In the genomic region with DNA sequence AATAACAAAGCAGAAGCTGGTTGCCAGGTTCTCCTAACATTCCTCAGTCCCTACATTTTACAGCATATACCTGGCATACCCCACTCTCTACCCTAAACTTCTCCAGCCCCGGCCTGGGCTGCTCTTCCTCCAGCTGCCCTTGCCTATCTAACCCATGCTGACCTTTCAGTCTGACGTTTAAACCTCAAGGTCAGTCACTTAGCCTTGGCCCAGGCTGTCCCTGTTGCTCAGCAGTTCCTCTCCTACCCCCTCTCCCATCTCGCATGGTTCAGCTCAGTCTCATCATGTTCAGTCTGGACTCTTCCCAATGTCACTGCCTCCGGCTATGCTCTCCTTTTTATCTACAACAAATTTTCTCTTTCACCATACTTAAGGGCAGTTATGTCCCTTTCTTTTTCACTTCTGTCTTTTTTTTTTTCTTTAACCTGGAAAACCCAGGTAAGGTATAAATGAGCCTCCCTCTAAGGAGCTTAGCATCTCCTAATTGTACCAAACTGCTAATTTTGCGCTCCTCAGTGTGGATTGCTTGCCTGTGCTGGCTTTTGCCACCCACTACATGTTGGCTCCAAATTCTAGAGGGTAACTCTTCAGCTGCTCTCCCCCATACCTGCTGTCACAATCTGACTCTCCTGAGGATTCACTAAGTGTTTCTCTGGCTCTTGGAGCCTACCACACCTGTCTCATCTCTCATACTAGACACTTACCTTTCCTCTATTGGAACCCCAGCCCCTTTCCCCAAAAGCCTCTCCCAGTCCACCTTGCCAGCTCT, we compare ENCODE assay signal across 23 mouse cellular contexts.
"Had no signal": no experiment of that assay in that cellular context is flagged by ENCODE, and none has a peak within 500 bp of the region (broad histone marks: within the 10 kb centered on the region; RNA-seq: fewer than 3 reads in every experiment).

No protein-coding gene starts in this region.

- H3K4me1 ChIP-seq: heart, embryonic 10.5 days; heart, embryonic 12.5 days; hindbrain, embryonic 13.5 days; hindbrain, embryonic 15.5 days; kidney, embryonic 15.5 days; limb, embryonic 13.5 days; limb, embryonic 15.5 days; liver, embryonic 12.5 days had no signal

- DNase-seq: gastrocnemius, postnatal 14 days; gastrocnemius, postnatal 36 days; heart, adult 18-20 months; heart, postnatal 10 days; kidney, adult 11 months; kidney, adult 2 months; kidney, adult 9 months; kidney, postnatal 14 days; kidney, postnatal 36 days; layer of hippocampus, adult 9-11 months; layer of hippocampus, postnatal 36 days; left cerebral cortex, postnatal 4 days had no signal

- H3K27me3 ChIP-seq: heart, embryonic 12.5 days; hindbrain, embryonic 13.5 days; hindbrain, embryonic 15.5 days; kidney, embryonic 15.5 days; limb, embryonic 13.5 days; limb, embryonic 15.5 days; liver, embryonic 12.5 days had no signal

- H3K4me3 ChIP-seq: heart, embryonic 10.5 days; heart, embryonic 12.5 days; hindbrain, embryonic 13.5 days; hindbrain, embryonic 15.5 days; kidney, embryonic 15.5 days; limb, embryonic 13.5 days; limb, embryonic 15.5 days; liver, embryonic 12.5 days had no signal

- H3K27ac ChIP-seq: heart, embryonic 10.5 days; hindbrain, embryonic 13.5 days; hindbrain, embryonic 15.5 days; hindbrain, postnatal 0 days; kidney, embryonic 15.5 days; kidney, postnatal 0 days; limb, embryonic 13.5 days; limb, embryonic 15.5 days; liver, embryonic 12.5 days; liver, embryonic 14.5 days had no signal
